Mouse (Mus musculus): ENCODE data around the gene Dnal4. TPM values are rescaled to one million over a fixed set of nuclear protein-coding genes. Genes with fewer than 3 reads are reported as not detected.
A peak's percentile ranks its signal among the peaks of the same experiment; 100 is the strongest.

Gene Dnal4
- polyA plus RNA-seq, 2 experiments = 60.9 to 70.2 TPM

DNA sequence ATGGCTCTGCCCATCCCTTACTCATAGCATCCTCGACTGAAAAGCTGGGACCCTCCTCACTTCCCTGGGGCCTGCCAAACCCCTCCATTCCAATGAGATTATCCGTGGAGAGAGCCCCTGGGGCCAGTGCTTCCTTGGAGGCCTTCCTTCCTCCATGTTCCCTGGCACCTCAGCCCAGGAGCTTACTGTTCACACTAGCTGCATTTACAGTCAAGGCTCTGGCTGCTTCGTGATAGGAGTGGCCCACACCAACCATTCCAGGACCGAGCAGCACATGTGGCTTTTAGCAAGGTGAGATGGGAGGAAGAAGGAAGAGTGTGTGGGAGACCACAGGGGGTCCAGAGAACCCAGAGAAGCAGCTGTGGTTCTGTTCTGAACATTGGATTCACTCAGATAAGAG, 23.8 kb downstream of the Dnal4 start:
- no peak overlapping the region for H3K4me2 ChIP-seq (replicated peaks; ENCODE audit: low read depth, low read length, severe bottlenecking)
- H3K27me3 ChIP-seq (ENCODE audit: control insufficient read depth, insufficient read depth, low read length) = no peaks in the 10 kb centered on the region
- ATAC-seq (ENCODE audit: low FRiP score, low read depth) (no peak), DNase-seq (ENCODE audit: low spot score) (no peak)
- no peak overlapping the region for H3K27ac ChIP-seq (replicated peaks; ENCODE audit: low read depth, low read length)
- no peaks in the 10 kb centered on the region for H3K9me3 ChIP-seq (ENCODE audit: control insufficient read depth, low read length)
- WGBS = 56% methylated on average over 4 of the region's 4 CpGs
- H3K36me3 ChIP-seq (ENCODE audit: control insufficient read depth, insufficient read depth, low read length) = no peaks in the 10 kb centered on the region
- no peak for TF ChIP-seq POLR2A (IDR thresholded peaks at IDR 0.05; ENCODE audit: borderline replicate concordance, extremely low read depth, insufficient read depth, insufficient read length)
- no peak overlapping the region for H3K4me3 ChIP-seq (replicated peaks; ENCODE audit: low read length)
- no peak overlapping the region for H3K9ac ChIP-seq (ENCODE audit: low read depth, low read length, severe bottlenecking)
- H3K4me1 ChIP-seq (ENCODE audit: control insufficient read depth, insufficient read depth, low read length) = no peaks in the 10 kb centered on the region

DNA sequence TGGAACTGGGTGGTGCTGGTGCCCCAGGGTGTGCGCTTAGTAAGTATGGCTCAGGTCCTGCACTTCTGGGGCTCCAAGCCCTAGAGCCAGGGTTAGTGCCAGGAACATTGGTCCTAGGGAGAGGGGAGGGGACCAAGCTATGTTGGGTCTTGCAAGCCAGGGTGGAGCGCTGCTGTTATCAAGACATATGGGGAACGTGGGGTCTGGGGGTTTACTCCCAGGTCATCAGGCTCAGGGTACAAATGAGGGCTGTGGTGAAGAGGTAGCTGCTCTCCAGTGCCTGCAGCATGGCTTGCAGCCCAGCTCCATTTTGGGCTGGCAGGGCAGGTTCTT, 24.3 kb downstream of the Dnal4 start:
- no peak overlapping the region for H3K4me2 ChIP-seq (replicated peaks; ENCODE audit: low read depth, low read length, severe bottlenecking)
- no peak for TF ChIP-seq POLR2A (IDR thresholded peaks at IDR 0.05; ENCODE audit: borderline replicate concordance, extremely low read depth, insufficient read depth, insufficient read length)
- 78% methylated on average over 3 of the region's 3 CpGs for WGBS
- H3K4me1 ChIP-seq (ENCODE audit: control insufficient read depth, insufficient read depth, low read length) = no peaks in the 10 kb centered on the region
- no peak for ATAC-seq (ENCODE audit: low FRiP score, low read depth)
- H3K27ac ChIP-seq (replicated peaks; ENCODE audit: low read depth, low read length) = no peak overlapping the region
- H3K9ac ChIP-seq (ENCODE audit: low read depth, low read length, severe bottlenecking) = no peak overlapping the region
- no peaks in the 10 kb centered on the region for H3K27me3 ChIP-seq (ENCODE audit: control insufficient read depth, insufficient read depth, low read length)
- H3K36me3 ChIP-seq (ENCODE audit: control insufficient read depth, insufficient read depth, low read length) = no peaks in the 10 kb centered on the region
- no peak overlapping the region for H3K4me3 ChIP-seq (replicated peaks; ENCODE audit: low read length)
- H3K9me3 ChIP-seq (ENCODE audit: control insufficient read depth, low read length) = no peaks in the 10 kb centered on the region
- no peak for DNase-seq (ENCODE audit: low spot score)

DNA sequence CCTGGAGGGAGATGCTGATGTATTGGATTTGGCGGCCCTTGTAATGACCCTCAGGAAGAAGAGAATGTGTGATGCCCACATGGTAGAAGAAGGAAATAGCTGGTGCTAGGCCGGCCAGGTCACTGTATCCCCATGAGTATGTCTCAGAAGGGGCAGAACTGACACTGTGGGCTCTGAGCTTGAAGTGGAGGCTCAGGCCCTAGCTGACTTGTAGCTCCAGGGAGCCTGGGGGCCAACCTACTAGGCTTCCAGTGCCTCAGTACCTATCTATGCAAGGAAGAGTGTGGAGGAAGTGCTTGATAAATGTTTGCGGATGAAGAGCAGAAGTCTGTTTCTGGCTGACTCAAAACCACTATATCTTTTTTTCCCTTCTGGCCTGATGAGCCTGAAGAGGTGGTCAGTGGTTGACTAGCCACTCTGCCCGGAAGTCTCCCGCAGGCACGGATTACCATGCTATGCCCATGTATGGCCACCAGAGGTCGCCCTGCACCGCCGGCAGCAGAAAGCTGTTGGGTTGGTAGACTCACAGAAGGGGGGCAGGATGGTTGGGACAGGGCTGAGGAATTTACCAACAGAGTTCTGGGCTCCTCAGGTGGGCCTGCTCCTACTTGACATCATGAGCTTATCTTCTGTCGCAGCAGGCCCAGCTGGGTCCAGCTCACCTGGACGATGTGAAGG, 24.8 kb downstream of the Dnal4 start:
- Histone ChIP-seq H3K9ac (ENCODE audit: low read depth, low read length, severe bottlenecking) (no peak overlapping the region), H3K4me1 (ENCODE audit: control insufficient read depth, insufficient read depth, low read length) (no peaks in the 10 kb centered on the region)
- peak; percentile 59 for ATAC-seq (ENCODE audit: low FRiP score, low read depth)

DNA sequence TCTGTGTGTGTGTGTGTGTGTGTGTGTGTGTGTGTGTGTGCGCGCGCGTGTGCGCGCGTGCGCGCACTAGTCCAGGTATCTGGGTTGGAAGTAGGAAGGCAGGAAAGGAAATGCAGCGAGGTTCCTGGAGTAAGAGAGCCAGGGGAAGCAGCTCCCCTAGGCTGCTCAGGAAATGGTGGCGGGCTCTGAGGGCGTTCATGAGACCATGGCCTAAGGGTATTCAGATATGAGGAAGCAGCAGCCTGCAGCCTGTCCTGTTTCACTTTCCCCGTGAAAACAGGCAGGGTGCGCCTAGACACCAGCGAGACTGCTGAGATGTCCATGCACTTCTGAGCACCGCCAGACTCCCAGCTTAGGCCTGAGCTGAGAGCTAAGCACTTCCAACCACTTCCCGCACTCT, 25.9 kb downstream of the Dnal4 start:
- Histone ChIP-seq H3K4me1 (ENCODE audit: control insufficient read depth, insufficient read depth, low read length) (no peaks in the 10 kb centered on the region), H3K9ac (ENCODE audit: low read depth, low read length, severe bottlenecking) (no peak overlapping the region), H3K36me3 (ENCODE audit: control insufficient read depth, insufficient read depth, low read length) (no peaks in the 10 kb centered on the region), H3K27me3 (ENCODE audit: control insufficient read depth, insufficient read depth, low read length) (no peaks in the 10 kb centered on the region), H3K4me2 (replicated peaks; ENCODE audit: low read depth, low read length, severe bottlenecking) (no peak overlapping the region), H3K4me3 (replicated peaks; ENCODE audit: low read length) (no peak overlapping the region), H3K27ac (replicated peaks; ENCODE audit: low read depth, low read length) (no peak overlapping the region), H3K9me3 (ENCODE audit: control insufficient read depth, low read length) (no peaks in the 10 kb centered on the region)
- no peak for TF ChIP-seq POLR2A (IDR thresholded peaks at IDR 0.05; ENCODE audit: borderline replicate concordance, extremely low read depth, insufficient read depth, insufficient read length)
- 77% methylated on average over 17 of the region's 17 CpGs for WGBS
- ATAC-seq (ENCODE audit: low FRiP score, low read depth) (no peak), DNase-seq (ENCODE audit: low spot score) (no peak)

More for the DNA sequence above, 24.8 kb downstream of the Dnal4 start:
- Histone ChIP-seq H3K36me3 (ENCODE audit: control insufficient read depth, insufficient read depth, low read length) (no peaks in the 10 kb centered on the region), H3K9me3 (ENCODE audit: control insufficient read depth, low read length) (no peaks in the 10 kb centered on the region), H3K4me2 (replicated peaks; ENCODE audit: low read depth, low read length, severe bottlenecking) (no peak overlapping the region), H3K4me3 (replicated peaks; ENCODE audit: low read length) (no peak overlapping the region), H3K27ac (replicated peaks; ENCODE audit: low read depth, low read length) (no peak overlapping the region), H3K27me3 (ENCODE audit: control insufficient read depth, insufficient read depth, low read length) (no peaks in the 10 kb centered on the region)
- WGBS = 27% methylated on average over 11 of the region's 11 CpGs
- peak; percentile 56 for DNase-seq (ENCODE audit: low spot score)
- no peak for TF ChIP-seq POLR2A (IDR thresholded peaks at IDR 0.05; ENCODE audit: borderline replicate concordance, extremely low read depth, insufficient read depth, insufficient read length)

DNA sequence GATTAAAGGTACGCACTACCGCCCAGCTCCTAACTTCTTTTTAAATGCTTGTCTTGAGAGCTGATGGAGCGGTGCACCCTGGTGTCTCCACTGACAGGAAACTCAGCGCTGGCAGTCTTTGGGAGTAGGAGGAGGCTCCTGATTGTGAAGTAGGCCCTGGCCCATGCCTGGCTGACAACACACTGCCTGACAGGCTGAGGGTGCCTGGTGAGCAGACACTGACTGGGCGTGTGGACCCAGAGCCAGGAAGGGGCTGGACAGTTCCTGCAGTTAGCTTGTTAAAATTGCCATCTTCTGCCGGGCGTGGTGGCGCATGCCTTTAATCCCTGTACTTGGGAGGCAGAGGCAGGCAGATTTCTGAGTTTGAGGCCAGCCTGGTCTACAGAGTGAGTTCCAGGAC, 27.4 kb downstream of the Dnal4 start:
- no peak for ATAC-seq (ENCODE audit: low FRiP score, low read depth)
- H3K27ac ChIP-seq (replicated peaks; ENCODE audit: low read depth, low read length) = no peak overlapping the region
- no peaks in the 10 kb centered on the region for H3K4me1 ChIP-seq (ENCODE audit: control insufficient read depth, insufficient read depth, low read length)
- no peaks in the 10 kb centered on the region for H3K27me3 ChIP-seq (ENCODE audit: control insufficient read depth, insufficient read depth, low read length)
- H3K9me3 ChIP-seq (ENCODE audit: control insufficient read depth, low read length) = no peaks in the 10 kb centered on the region
- no peak overlapping the region for H3K4me2 ChIP-seq (replicated peaks; ENCODE audit: low read depth, low read length, severe bottlenecking)
- no peak overlapping the region for H3K9ac ChIP-seq (ENCODE audit: low read depth, low read length, severe bottlenecking)
- no peak for DNase-seq (ENCODE audit: low spot score)
- H3K4me3 ChIP-seq (replicated peaks; ENCODE audit: low read length) = no peak overlapping the region
- WGBS = 83% methylated on average over 8 of the region's 8 CpGs
- no peak for TF ChIP-seq POLR2A (IDR thresholded peaks at IDR 0.05; ENCODE audit: borderline replicate concordance, extremely low read depth, insufficient read depth, insufficient read length)
- H3K36me3 ChIP-seq (ENCODE audit: control insufficient read depth, insufficient read depth, low read length) = no peaks in the 10 kb centered on the region

DNA sequence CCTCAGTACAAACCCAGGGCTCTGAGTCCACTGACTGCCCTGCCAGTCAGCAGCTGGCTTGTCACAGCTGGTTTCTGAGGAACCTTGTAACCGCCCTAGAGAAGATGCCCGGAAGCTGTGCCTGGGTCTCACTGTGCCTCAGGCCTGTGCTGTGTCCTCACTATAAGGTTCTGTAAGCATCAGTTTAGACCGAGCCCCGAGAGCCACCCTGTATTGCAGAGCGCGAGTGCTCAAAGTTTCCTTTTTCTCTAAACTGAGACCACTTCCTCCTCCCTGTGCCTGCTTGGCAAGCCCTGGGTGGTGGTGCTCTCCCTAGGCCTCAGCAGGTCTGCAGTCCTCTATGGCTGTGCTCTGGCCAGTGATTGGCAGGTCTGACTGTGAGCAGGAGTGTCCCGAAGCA, 28.5 kb downstream of the Dnal4 start:
- Histone ChIP-seq H3K9ac (ENCODE audit: low read depth, low read length, severe bottlenecking) (no peak overlapping the region), H3K4me3 (replicated peaks; ENCODE audit: low read length) (no peak overlapping the region), H3K4me1 (ENCODE audit: control insufficient read depth, insufficient read depth, low read length) (peaks cover 6% of the 10 kb centered on the region), H3K27ac (replicated peaks; ENCODE audit: low read depth, low read length) (no peak overlapping the region), H3K36me3 (ENCODE audit: control insufficient read depth, insufficient read depth, low read length) (no peaks in the 10 kb centered on the region), H3K27me3 (ENCODE audit: control insufficient read depth, insufficient read depth, low read length) (no peaks in the 10 kb centered on the region), H3K4me2 (replicated peaks; ENCODE audit: low read depth, low read length, severe bottlenecking) (no peak overlapping the region), H3K9me3 (ENCODE audit: control insufficient read depth, low read length) (no peaks in the 10 kb centered on the region)
- ATAC-seq (ENCODE audit: low FRiP score, low read depth) (no peak), DNase-seq (ENCODE audit: low spot score) (no peak)
- TF ChIP-seq POLR2A (IDR thresholded peaks at IDR 0.05; ENCODE audit: borderline replicate concordance, extremely low read depth, insufficient read depth, insufficient read length) = no peak
- 91% methylated on average over 7 of the region's 7 CpGs for whole genome bisulfite sequencing

Data from limb, embryonic 14.5 days (tissue).